Mouse (Mus musculus) E14TG2a.4 (cell line): ENCODE measurements around the gene Rhog.

Experiments
- CTCF ChIP-seq: conservative IDR thresholded peaks from 2 replicates; pipeline ENCODE4 v1.5.1; 2014; ENCODE audit warnings: low read length
- NANOG ChIP-seq: IDR thresholded peaks from 2 replicates; pipeline ENCODE4 v1.6.1; 2014; ENCODE audit warnings: borderline replicate concordance, low read length, mixed read lengths
- POU5F1 ChIP-seq: IDR thresholded peaks from 2 replicates; pipeline ENCODE4 v1.6.1; 2014; ENCODE audit warnings: low read length, borderline replicate concordance

DNA sequence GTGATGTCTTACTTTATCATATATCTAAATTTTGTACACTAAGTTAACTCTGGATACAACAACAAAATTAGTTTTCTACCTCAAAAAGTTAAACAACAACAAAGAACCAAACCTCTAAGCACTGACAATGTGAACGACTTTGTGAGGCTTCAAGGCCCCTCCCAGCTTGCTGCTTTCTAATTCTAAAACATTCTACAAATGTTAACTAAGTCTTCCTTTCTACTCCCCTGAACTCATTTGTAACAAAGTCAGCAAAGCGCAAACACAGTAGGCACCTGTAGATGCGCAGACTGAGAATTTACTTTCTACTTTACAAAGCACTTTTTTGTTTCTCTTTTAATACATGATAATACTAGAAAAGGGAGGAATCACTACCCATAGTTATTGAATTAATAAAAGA lies 55.3 kb downstream of the Rhog start:
- no peak for TF ChIP-seq CTCF
- no peak; the same call in 1 of the 2 replicates for TF ChIP-seq NANOG
- TF ChIP-seq POU5F1: no peak
